Mouse (Mus musculus) heart, embryonic 16.5 days (tissue): ENCODE results near the gene Pla1a. TPM values are rescaled to one million over a fixed set of nuclear protein-coding genes. Genes with fewer than 3 reads are reported as not detected.
A peak's percentile ranks its signal among the peaks of the same experiment; 100 is the strongest.

ENCODE experiments used
- ATAC-seq: fragments of 200-750 bp; cut with Nextera tagmentation; replicated peaks from 2 replicates; pipeline ENCODE4 v1.8.0; 2017; ENCODE audit warnings: moderate number of reproducible peaks; ENCODE audit not compliant: insufficient read depth, low FRiP score; ENCODE audit errors: extremely low read depth
- H3K27ac ChIP-seq: fragments of 300-500 bp; sonication (generic); 2 replicates; pipeline ENCODE4 v1.5.1; 2014; ENCODE audit warnings: mild to moderate bottlenecking, low read length, control low read depth, moderate library complexity
- H3K27me3 ChIP-seq: fragments of 300-500 bp; sonication (generic); 2 replicates; pipeline ENCODE4 v1.6.1; 2014; ENCODE audit warnings: low read length, mixed read lengths; ENCODE audit not compliant: control insufficient read depth, insufficient read depth
- H3K36me3 ChIP-seq: fragments of 300-500 bp; sonication (generic); 2 replicates; pipeline ENCODE4 v1.6.1; 2014; ENCODE audit not compliant: control insufficient read depth, insufficient read depth
- H3K4me1 ChIP-seq: fragments of 300-500 bp; sonication (generic); 2 replicates; pipeline ENCODE4 v1.6.1; 2014; ENCODE audit warnings: low read length, mixed read lengths; ENCODE audit not compliant: control insufficient read depth, insufficient read depth
- H3K4me2 ChIP-seq: fragments of 300-500 bp; sonication (generic); 2 replicates; pipeline ENCODE4 v1.6.1; 2014; ENCODE audit warnings: low read depth, mild to moderate bottlenecking, control low read depth, low read length
- H3K4me3 ChIP-seq: fragments of 300-500 bp; sonication (generic); 2 replicates; pipeline ENCODE4 v1.5.1; 2014; ENCODE audit warnings: mild to moderate bottlenecking, control low read depth, low read length
- H3K9ac ChIP-seq: fragments of 300-500 bp; sonication (generic); 2 replicates; pipeline ENCODE4 v1.6.1; 2014; ENCODE audit warnings: low read length, control low read depth
- H3K9me3 ChIP-seq: fragments of 300-500 bp; sonication (generic); replicated peaks from 2 replicates; pipeline ENCODE4 v1.6.1; 2016; ENCODE audit warnings: low read length; ENCODE audit not compliant: control insufficient read depth
- WGBS: fragments of 180-500 bp; shearing (Covaris S2); extraction: QIAGEN DNeasy Blood & Tissue Kit; methylation state at CpG from one replicate; pipeline ENCODE4 v1.1.7; 2014; 5-methylcytosine and 5-hydroxymethylcytosine counted together
- polyA plus RNA-seq: library from polyadenylated mRNA; unstranded; fragments of >200 nt; fragmentation: Nextera tagmentation; extraction: Ambion mirVana; gene quantifications from 2 replicates; pipeline ENCODE4 v1.2.1, GENCODE M21; 2015

Gene Pla1a
- polyA plus RNA-seq, 1 experiment from 2014 or later: 3.6 TPM

DNA sequence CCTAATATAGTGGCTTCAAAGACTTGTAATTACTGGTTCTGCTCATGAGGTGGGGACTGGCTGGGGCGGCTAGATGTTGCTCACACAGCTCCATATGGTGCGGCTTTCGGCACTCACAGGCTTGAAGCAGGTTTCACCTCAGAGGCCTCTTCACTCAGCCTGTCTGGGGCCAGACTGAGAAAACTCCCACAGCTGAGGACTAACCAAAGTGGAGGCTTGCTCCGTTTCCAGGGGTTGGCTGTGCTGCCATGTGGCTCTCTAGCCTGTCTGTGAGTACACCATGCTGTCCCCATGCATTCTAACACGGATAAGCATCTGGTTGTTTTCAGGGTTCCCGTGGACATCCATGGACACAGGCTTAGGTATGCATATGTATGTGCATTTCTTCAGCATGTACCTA, 54.4 kb downstream of the Pla1a start:
- H3K36me3 ChIP-seq: peaks cover 18% of the 10 kb centered on the region
- no peaks in the 10 kb centered on the region for H3K27me3 ChIP-seq
- no peak for ATAC-seq
- H3K4me1 ChIP-seq: peaks cover 35% of the 10 kb centered on the region
- 71% methylated on average over 6 of the region's 6 CpGs for WGBS
- H3K9me3 ChIP-seq: no peaks in the 10 kb centered on the region
- H3K4me2 ChIP-seq: no peak overlapping the region
- H3K9ac ChIP-seq: no peak overlapping the region
- no peak overlapping the region for H3K4me3 ChIP-seq
- no peak overlapping the region for H3K27ac ChIP-seq

- no peaks in the 10 kb centered on the region for H3K27me3 ChIP-seq
- no peak for ATAC-seq
- peaks cover 24% of the 10 kb centered on the region for H3K36me3 ChIP-seq
- no peaks in the 10 kb centered on the region for H3K9me3 ChIP-seq
- no peak overlapping the region for H3K4me2 ChIP-seq
- H3K27ac ChIP-seq: no peak overlapping the region
- no peak overlapping the region for H3K4me3 ChIP-seq
- peaks cover 44% of the 10 kb centered on the region for H3K4me1 ChIP-seq
- H3K9ac ChIP-seq: no peak overlapping the region
- WGBS: 66% methylated on average over 6 of the region's 6 CpGs
Measured at GRCm38 (mm10) chr16:38377546-38377945, 55.4 kb downstream of the Pla1a start.

GRCm38 (mm10) chr16:38376841-38377249, 56.1 kb downstream of the Pla1a start:
- 45% methylated on average over 8 of the region's 8 CpGs for WGBS
- Histone ChIP-seq H3K9me3 (no peaks in the 10 kb centered on the region), H3K27ac (peak overlapping the region; percentile 34), H3K27me3 (no peaks in the 10 kb centered on the region), H3K36me3 (peaks cover 24% of the 10 kb centered on the region), H3K4me3 (peak overlapping the region; percentile 34), H3K9ac (peak overlapping the region; percentile 35), H3K4me1 (peaks cover 49% of the 10 kb centered on the region), H3K4me2 (peak overlapping the region; percentile 47)
- ATAC-seq: peak; percentile 21; the same call in 1 of the 2 replicates

DNA sequence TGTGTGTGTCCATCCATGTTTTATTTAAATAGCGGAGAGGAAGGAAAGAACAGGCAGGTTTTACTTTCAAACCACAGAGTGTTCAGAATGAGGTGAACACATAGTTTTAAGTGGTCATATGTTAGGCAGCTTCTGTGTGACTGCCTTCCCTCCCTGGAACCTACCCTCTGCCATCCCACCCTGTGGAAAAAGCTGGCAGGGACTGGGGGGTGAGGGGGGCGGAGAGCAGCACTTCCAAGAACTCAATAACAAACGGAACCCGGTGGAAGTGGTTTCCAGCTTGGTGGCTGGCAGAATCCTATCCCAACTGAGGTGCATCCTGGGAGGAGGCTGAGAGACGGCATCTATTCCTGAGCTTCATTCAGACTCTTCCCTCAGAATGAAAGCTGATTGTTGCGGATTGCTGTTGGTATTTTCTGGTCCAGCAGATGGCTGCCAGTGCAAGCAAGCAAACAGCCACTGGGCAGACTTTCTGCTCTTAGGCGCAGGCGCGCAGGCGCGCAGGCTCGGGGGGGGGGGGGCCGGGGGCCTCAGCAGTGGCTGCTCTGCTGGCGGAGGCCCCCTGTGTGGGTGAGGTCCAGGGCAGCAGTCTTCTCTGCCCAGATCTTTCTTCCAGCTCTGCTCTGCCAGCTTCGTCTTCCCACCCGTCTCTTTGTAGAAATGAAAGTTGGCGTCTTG, 56.6 kb downstream of the Pla1a start:
- peaks cover 24% of the 10 kb centered on the region for H3K36me3 ChIP-seq
- no peaks in the 10 kb centered on the region for H3K9me3 ChIP-seq
- no peaks in the 10 kb centered on the region for H3K27me3 ChIP-seq
- H3K9ac ChIP-seq: peak overlapping the region; percentile 35
- peak overlapping the region; percentile 34 for H3K27ac ChIP-seq
- peaks cover 54% of the 10 kb centered on the region for H3K4me1 ChIP-seq
- peak overlapping the region; percentile 34 for H3K4me3 ChIP-seq
- WGBS: 28% methylated on average over 17 of the region's 17 CpGs
- ATAC-seq: peak; percentile 19; the same call in 1 of the 2 replicates
- peak overlapping the region; percentile 47 for H3K4me2 ChIP-seq

DNA sequence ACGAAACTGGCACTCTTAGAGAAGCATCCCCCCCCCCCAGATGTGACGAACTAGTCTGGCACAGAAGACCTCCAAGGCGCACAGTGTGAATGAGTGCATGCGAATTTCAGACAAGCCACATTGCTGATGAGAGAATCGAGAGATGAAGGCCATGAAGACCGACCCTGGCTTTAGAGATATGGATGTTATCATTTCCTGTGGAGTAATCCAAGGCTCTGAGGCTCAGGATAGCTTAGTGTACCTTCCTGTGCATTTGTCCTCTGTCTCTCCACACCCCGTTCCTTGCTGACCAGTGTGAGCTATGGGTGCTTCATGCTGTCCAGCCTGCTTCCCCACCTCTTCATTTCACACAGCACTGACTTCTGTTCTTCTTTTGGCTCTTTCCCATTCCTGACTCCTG, 57.8 kb downstream of the Pla1a start:
- H3K4me3 ChIP-seq: no peak overlapping the region
- peak overlapping the region; percentile 27 for H3K4me2 ChIP-seq
- no peak overlapping the region for H3K27ac ChIP-seq
- H3K9me3 ChIP-seq: no peaks in the 10 kb centered on the region
- H3K4me1 ChIP-seq: peaks cover 64% of the 10 kb centered on the region
- ATAC-seq: no peak
- H3K27me3 ChIP-seq: no peaks in the 10 kb centered on the region
- peak overlapping the region; percentile 25; the same call in 1 of the 2 replicates for H3K9ac ChIP-seq
- peaks cover 26% of the 10 kb centered on the region for H3K36me3 ChIP-seq
- 43% methylated on average over 7 of the region's 7 CpGs for WGBS

- peak overlapping the region; percentile 17 for H3K27ac ChIP-seq
- H3K4me1 ChIP-seq: peaks cover 67% of the 10 kb centered on the region
- H3K4me3 ChIP-seq: no peak overlapping the region; the same call in 1 of the 2 replicates
Measured at GRCm38 (mm10) chr16:38374379-38375140, 58.4 kb downstream of the Pla1a start.

DNA sequence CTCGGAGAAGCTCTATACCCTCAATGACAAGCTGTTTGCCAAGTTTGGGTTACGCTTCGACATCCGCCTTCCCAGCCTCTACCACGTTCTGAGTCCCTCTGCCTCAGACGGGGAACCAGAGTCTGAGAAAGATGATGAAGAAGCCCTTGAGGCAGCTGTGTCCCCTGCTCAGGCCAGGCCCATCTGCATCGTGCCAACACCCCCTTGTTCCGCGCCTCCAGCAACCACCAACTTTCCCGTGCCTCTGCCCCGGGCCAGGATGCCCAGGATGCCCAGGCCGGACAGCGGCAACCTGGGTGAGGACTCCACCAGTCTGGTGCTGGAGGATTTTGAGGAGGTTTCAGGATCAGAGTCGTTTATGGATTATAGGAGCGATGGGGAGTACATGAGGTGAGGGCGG, 59.0 kb downstream of the Pla1a start:
- Histone ChIP-seq H3K27ac (peak overlapping the region; percentile 9), H3K4me3 (no peak overlapping the region), H3K4me2 (peak overlapping the region; percentile 27; the same call in 1 of the 2 replicates), H3K27me3 (no peaks in the 10 kb centered on the region), H3K36me3 (peaks cover 36% of the 10 kb centered on the region), H3K9ac (peak overlapping the region; percentile 20; the same call in 1 of the 2 replicates), H3K9me3 (no peaks in the 10 kb centered on the region), H3K4me1 (peaks cover 69% of the 10 kb centered on the region)
- no peak for ATAC-seq
- WGBS: 68% methylated on average over 16 of the region's 16 CpGs

More at GRCm38 (mm10) chr16:38374379-38375140, 58.4 kb downstream of the Pla1a start:
- 55% methylated on average over 10 of the region's 10 CpGs for WGBS
- peak overlapping the region; percentile 25 for H3K9ac ChIP-seq
- peak overlapping the region; percentile 27 for H3K4me2 ChIP-seq
- H3K27me3 ChIP-seq: no peaks in the 10 kb centered on the region
- H3K36me3 ChIP-seq: peaks cover 32% of the 10 kb centered on the region
- no peak for ATAC-seq
- no peaks in the 10 kb centered on the region for H3K9me3 ChIP-seq

- WGBS: 63% methylated on average over 10 of the region's 10 CpGs
- no peaks in the 10 kb centered on the region for H3K9me3 ChIP-seq
- H3K27ac ChIP-seq: peak overlapping the region; percentile 9
- peak overlapping the region; percentile 27; the same call in 1 of the 2 replicates for H3K4me2 ChIP-seq
- ATAC-seq: no peak
- peaks cover 37% of the 10 kb centered on the region for H3K36me3 ChIP-seq
- no peak overlapping the region; the same call in 1 of the 2 replicates for H3K9ac ChIP-seq
- H3K4me3 ChIP-seq: no peak overlapping the region
- H3K27me3 ChIP-seq: no peaks in the 10 kb centered on the region
- peaks cover 71% of the 10 kb centered on the region for H3K4me1 ChIP-seq
Measured at GRCm38 (mm10) chr16:38373439-38373838, 59.5 kb downstream of the Pla1a start.

- Histone ChIP-seq H3K4me1 (peaks cover 74% of the 10 kb centered on the region), H3K9ac (no peak overlapping the region; the same call in 1 of the 2 replicates), H3K4me2 (no peak overlapping the region; the same call in 1 of the 2 replicates), H3K4me3 (no peak overlapping the region), H3K27ac (no peak overlapping the region), H3K36me3 (peaks cover 35% of the 10 kb centered on the region), H3K9me3 (no peaks in the 10 kb centered on the region), H3K27me3 (no peaks in the 10 kb centered on the region)
- no peak for ATAC-seq
- WGBS: 71% methylated on average over 4 of the region's 4 CpGs
Measured at GRCm38 (mm10) chr16:38372876-38373275, 60.1 kb downstream of the Pla1a start.
